Mouse (Mus musculus) CD4-positive, CD25-positive, alpha-beta regulatory T cell, adult 9 weeks (primary cell): Measurements from ENCODE around the gene Pnma5. TPM values are rescaled to one million over a fixed set of nuclear protein-coding genes. Genes with fewer than 3 reads are reported as not detected.

ENCODE experiments used
- polyA plus RNA-seq: library from polyadenylated mRNA; unstranded; fragments of 100-300 nt; shearing (Covaris generic); gene quantifications from one replicate; pipeline ENCODE4 v1.2.1, GENCODE M21; 2017

The Pnma5 gene
- polyA plus RNA-seq: not detected

DNA sequence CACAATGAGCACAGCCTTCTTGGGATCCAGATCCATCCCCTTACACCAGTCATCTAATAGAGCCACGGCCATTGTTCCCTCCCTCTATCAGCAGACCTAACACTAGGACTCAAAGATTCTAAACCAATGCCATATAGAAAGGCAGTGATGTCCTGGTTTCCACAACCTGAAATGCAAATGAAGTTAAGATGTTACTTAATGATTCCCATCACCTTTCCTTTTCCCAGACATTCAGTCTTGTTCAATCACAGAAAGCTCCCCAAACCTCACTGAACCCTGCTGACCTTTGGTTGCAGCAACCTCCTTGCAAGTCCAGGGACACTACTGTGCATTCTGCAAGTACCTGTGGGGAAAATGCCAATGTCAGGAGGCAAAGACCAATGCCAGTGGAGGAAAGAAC lies at the start of gene Pnma5:
Gene Pnma5, minus strand, starts transcription at position 101 of the 400 bp plus-strand sequence.

DNA sequence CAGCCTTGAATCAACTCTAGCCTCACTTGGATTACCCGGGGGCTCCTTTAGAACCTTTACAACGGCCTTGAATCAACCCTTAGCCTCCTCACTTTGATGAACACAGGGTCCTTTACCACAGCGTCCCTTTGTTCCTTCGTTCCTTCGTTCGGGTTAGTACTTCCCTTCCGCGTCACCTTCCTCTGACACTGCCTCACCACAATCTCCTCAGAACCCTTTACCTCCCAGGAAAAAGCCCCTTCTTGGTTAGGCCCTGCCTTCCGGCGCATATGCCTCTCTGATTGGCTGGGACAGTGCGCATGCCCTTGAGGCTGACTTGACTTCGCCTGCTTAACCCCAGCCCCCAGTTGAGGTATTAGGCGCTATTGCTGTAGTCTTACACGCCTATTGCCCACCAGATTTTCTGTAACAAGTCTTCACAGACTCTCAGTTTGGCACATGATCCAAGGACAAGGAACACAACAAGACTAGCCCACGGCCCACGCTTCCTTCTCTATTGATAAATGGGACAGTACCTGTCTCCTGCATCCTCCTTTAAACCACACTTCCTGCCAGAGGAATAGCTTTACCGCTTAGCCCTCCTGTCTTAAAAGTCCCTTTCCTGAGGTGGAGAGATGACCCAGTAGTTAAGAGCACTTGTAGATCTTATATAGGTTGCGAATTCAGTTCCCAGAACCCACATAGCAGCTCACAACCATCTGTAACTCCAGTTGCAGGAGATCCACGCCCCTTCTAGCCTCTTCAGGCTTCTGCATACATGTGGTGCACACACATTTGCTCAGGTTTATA lies 45.6 kb upstream of the Pnma5 start, which contains the start of gene Xlr4a:
Gene Xlr4a, minus strand, starts transcription at position 212 of the 789 bp plus-strand sequence.

DNA sequence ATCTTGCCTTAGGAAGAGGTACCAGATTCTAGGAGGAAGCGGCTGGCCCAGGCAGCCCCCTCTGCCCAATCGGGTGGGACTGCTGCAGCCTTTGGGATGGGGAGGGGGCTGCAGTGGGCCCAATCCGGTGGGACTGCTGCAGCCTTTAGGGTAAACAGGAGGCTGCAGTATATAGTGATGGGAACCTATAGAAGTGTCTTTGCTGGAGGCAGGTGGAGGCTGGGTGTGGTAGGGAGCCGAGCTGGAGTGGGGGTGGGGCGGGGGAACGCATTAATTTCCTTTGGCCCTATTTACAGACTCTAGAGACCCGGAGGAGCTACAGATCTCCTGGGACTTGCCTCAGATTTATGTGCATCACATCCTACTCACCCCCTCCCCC lies 27.5 kb upstream of the Pnma5 start, which contains the start of gene Pnma3:
Gene Pnma3, plus strand, starts transcription at position 373 of the 379 bp plus-strand sequence.

DNA sequence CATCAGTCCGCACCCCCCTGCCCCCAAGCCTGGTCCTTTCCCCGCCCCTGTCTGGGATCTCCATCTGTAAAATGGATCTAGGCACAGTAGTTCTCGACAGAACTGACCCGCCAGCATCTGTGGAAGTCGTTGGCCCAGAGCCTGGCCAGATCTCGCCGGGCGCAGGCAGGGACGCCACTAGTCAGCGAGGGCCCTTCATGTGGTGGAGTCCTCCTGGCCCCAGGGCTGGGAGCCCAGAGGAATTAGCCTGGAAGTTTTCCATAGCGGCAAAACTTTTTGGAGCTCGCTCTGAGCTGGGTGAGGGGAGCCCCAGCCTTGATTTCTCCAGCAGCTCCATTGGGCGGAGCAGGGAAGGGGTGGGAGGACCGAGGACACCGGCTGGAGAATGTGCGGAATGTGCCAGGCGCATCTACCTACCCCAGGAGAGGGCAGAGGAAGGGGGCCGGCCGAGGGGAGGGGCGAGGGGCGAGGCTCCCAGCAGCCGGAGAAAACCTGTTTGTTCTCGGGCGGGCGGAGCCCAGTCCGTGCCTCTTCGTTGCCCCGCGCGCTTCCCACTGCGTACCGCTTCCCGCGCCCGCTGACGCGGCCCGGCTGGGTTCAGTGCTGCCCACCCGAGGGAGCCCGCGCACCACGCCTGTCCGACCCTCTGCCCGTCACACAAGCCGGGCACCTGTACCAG lies 49.9 kb downstream of the Pnma5 start, which contains the start of gene Zfp185:
Gene Zfp185, plus strand, starts transcription at position 499 of the 679 bp plus-strand sequence.

Other genes starting within 250 kb of the Pnma5 start
- gene Gabrq, start 211.9 kb downstream of the Pnma5 start, polyA plus RNA-seq: not detected
- gene Cetn2, start 118.7 kb downstream of the Pnma5 start, polyA plus RNA-seq: 142 TPM
- gene Nsdhl, start 118.5 kb downstream of the Pnma5 start, polyA plus RNA-seq: 22.2 TPM
- 0.07 TPM for gene Zfp185, start 49.8 kb downstream of the Pnma5 start, polyA plus RNA-seq
- not detected for gene Pnma3, start 27.7 kb upstream of the Pnma5 start, polyA plus RNA-seq
- 118 TPM for gene Xlr4a, start 45.4 kb upstream of the Pnma5 start, polyA plus RNA-seq
- gene Xlr3a, start 60.0 kb upstream of the Pnma5 start, polyA plus RNA-seq: 1.1 TPM
- 0.11 TPM for gene Gm14685, start 79.9 kb upstream of the Pnma5 start, polyA plus RNA-seq
- not detected for gene Xlr5b, start 111.7 kb upstream of the Pnma5 start, polyA plus RNA-seq
- 0.20 TPM for gene DXBay18, start 112.3 kb upstream of the Pnma5 start, polyA plus RNA-seq
- not detected for gene Spin2d, start 139.9 kb upstream of the Pnma5 start, polyA plus RNA-seq
- 13.7 TPM for gene Xlr3b, start 155.1 kb upstream of the Pnma5 start, polyA plus RNA-seq
- gene Xlr4b, start 177.2 kb upstream of the Pnma5 start, polyA plus RNA-seq: 160 TPM
- gene F8a, start 191.2 kb upstream of the Pnma5 start, polyA plus RNA-seq: 2.7 TPM
- gene Xlr4c, start 206.0 kb upstream of the Pnma5 start, polyA plus RNA-seq: 113 TPM
- not detected for gene Xlr3c, start 228.3 kb upstream of the Pnma5 start, polyA plus RNA-seq